Mouse (Mus musculus): Measurements from ENCODE around the gene Gab2.

DNA sequence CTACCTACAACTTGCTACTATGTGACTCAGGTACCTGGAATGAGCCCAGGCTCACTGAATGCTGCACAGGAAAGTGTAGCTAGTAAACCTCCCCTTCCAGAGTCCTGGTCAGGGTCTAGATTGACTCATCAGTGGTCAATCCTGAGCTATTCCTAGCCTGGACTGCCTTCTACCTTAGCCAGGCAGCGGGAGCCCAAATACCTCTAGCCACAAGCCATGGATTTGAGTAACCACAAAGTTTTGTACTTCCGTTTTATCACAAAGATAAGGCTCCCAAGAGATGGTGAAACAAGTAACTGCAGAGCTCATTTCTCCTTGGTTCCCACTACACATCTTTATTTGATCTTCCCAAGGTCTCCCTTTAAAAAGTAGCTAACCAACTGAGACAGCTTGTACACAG lies 219.5 kb downstream of the Gab2 start:
- TF ChIP-seq EP300 (IDR thresholded peaks at IDR 0.05; ENCODE audit: low read length) (no peak), KAT2A (IDR thresholded peaks at IDR 0.05; ENCODE audit: insufficient replicate concordance, low read length) (no peak), RCOR1 (conservative IDR thresholded peaks at IDR 0.05; ENCODE audit: low read depth, low read length) (no peak), CTCF (conservative IDR thresholded peaks at IDR 0.05 in 1 of 2, IDR thresholded peaks at IDR 0.05 in 1 of 2; ENCODE audit: low read depth in 2 of 2, low read length in 2 of 2) (no peak), POLR2A (IDR thresholded peaks at IDR 0.05; ENCODE audit: low read depth, low read length) (no peak), SMC3 (IDR thresholded peaks at IDR 0.05; ENCODE audit: low read depth, low read length) (no peak), RAD21 (IDR thresholded peaks at IDR 0.05; ENCODE audit: low read depth, low read length) (no peak), ZC3H11A (IDR thresholded peaks at IDR 0.05; ENCODE audit: low read depth, low read length) (no peak), ETS1 (conservative IDR thresholded peaks at IDR 0.05; ENCODE audit: low read depth, low read length) (no peak), NELFE (IDR thresholded peaks at IDR 0.05; ENCODE audit: low read depth, low read length) (no peak), MAZ (IDR thresholded peaks at IDR 0.05; ENCODE audit: low read depth, low read length) (no peak), HCFC1 (IDR thresholded peaks at IDR 0.05; ENCODE audit: low read depth, low read length) (no peak), MAFK (IDR thresholded peaks at IDR 0.05; ENCODE audit: insufficient replicate concordance, low read length) (no peak)
